Mouse (Mus musculus): ENCODE measurements at regions not wholly inside any gene's neighbourhood (a gene's known extent, or its start where the extent isn't known, plus 50 kb on each side); places are given as distances from the start of the nearest gene placed in this dataset.

- DNase-seq: no peak
Measured at GRCm38 (mm10) chr1:120761364-120761763, 159.1 kb downstream of the En1 start.

GRCm38 (mm10) chr1:120762498-120762897, 160.3 kb downstream of the En1 start:
- no peak for DNase-seq

- DNase-seq: no peak
Measured at GRCm38 (mm10) chr1:120762921-120763595, 160.8 kb downstream of the En1 start.

- DNase-seq: no peak
Measured at GRCm38 (mm10) chr1:120767054-120767453, 164.8 kb downstream of the En1 start.

- DNase-seq: no peak
Measured at GRCm38 (mm10) chr1:120771269-120771668, 169.1 kb downstream of the En1 start.

GRCm38 (mm10) chr1:120776906-120777305, 174.7 kb downstream of the En1 start:
- DNase-seq: no peak

DNA sequence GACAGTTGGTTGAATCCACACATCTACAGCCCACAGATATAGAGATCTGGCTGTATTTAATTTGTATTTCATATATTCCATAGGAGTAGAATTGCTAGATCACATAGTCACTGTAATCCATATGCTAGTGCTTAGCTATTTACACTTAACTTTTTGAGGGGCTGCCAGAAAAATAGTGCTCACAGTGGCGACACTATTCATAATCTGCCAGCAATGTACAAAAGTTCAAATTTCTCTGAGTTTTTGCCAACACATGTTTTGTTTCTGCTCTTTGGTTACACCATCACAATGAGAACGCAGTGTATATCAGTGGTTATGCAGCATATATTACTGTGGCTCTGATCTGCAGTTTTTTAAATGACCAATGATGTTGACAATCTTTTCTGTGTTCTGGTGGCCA, 175.2 kb downstream of the En1 start:
- DNase-seq: no peak

- DNase-seq: peak; percentile 21 to 28
Measured at GRCm38 (mm10) chr1:120795245-120795644, 193.0 kb downstream of the En1 start.

- DNase-seq: no peak
Measured at GRCm38 (mm10) chr1:120801248-120801979, 199.2 kb downstream of the En1 start.

DNA sequence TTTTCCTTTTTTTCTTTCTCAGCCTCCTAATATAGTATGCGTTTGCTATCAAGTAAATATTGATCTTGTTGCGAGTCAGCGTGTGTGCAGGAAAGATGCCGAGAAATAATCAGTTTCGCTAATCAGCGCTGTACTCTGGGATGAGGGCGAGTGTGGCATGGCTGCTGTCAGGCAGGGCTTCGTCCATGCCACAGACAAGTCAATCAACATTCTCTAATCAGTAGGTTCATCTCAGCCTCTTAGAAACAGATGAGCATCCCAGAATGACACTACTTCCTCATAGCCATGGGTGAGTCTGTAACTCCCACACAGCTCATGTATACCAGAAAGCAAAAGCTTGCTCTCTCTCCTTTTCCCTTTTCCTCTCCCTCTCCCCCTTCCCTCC, 199.8 kb downstream of the En1 start:
- DNase-seq: no peak

DNA sequence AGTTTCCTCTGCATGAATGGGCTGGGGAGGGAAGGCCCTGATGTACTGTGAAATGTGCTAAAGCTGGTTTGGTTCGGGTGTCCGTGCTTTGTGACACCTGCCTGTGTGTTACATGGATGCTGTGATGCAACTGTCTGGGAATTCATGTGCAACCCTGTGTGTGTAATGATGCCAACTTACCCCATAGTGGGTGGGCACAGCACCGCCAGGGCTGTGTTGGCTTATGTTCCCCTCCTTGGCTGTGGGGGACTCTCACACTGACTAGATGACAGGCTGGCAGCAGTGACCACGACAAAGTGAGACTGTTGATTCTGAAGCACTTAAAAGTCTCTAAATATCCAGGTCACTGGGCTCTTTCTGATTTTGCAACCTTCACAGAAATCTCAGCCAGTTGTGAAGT, 212.2 kb downstream of the En1 start:
- no peak for DNase-seq

GRCm38 (mm10) chr1:120816237-120816820, 214.1 kb downstream of the En1 start:
- no peak for DNase-seq

- DNase-seq: no peak
Measured at GRCm38 (mm10) chr1:120817563-120817962, 215.3 kb downstream of the En1 start.

GRCm38 (mm10) chr1:120831975-120832374, 229.8 kb downstream of the En1 start:
- no peak for DNase-seq

DNA sequence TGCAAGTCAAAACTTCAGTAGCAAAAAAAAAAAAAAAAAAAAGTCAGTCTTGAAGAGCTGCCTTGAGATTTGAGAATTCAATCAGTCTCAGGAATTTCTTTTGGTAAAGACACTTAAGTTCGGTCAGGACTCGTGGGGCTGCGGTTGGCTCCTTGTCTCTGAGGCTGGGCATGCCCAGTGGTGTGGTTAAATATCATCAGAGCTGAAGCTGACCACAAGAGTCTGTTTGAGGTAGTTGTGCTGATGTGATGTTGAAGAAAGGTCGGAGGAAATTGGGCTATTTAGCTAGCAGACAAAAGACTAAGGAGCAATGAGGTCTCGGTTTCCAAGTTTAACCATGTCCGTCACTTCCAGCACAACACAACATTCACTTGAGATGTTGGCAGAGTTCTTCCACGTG, 240.4 kb downstream of the En1 start:
- no peak for DNase-seq

DNA sequence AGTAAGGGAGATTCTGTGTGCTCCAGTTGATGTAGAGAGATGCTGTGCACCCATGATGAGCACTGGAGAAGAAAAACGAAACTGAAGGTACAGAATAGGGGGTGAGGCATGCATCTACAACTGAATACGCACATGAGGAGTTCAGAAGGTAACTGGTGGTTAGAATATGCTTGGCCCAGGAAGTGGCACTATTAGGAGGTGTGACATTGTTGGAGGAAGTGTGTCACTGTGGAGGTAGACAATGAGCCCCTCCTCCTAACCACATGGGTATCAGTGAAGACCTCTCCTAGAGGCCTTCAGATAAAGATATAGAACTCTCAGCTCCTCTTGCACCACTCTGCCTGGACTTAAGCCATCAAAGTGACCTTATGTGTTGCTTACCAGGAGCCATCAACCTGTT, 243.9 kb downstream of the En1 start:
- no peak for DNase-seq

DNA sequence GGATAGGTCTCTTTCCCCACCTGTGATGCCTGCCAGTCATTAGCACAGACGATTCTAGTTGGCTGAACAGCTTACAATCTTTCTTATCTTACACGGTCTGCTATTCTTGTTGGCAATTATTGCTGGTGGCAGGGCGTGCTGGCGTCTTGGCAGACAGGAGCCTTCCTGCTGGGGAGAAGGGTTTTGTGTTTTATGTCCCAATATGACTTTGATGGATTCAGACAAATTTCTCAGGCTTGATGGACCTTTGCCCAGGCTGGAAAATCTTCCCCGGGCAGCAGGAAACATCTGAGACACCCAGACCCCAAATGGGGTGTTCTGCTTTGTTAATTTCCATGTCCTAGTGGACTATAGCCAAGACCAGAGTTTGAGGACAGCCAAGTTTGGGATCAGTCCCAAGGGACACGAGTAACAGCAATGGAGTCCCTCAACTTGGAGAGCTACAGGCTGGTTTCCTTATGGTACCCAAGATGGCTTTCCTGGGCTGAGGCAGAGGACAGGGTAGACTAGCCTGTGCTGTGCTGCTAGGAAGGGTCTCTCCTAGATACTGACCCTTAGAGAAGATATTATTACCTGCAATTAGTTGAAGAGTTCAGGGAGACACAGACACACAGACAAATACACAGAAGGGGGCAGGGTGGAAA, 249.8 kb downstream of the En1 start:
- DNase-seq: peak in 1 of 2 experiments; percentile 39

GRCm38 (mm10) chr1:120857566-120857965, 255.3 kb downstream of the En1 start:
- DNase-seq: no peak

- no peak for DNase-seq
Measured at GRCm38 (mm10) chr1:120859546-120859945, 257.3 kb downstream of the En1 start.

DNA sequence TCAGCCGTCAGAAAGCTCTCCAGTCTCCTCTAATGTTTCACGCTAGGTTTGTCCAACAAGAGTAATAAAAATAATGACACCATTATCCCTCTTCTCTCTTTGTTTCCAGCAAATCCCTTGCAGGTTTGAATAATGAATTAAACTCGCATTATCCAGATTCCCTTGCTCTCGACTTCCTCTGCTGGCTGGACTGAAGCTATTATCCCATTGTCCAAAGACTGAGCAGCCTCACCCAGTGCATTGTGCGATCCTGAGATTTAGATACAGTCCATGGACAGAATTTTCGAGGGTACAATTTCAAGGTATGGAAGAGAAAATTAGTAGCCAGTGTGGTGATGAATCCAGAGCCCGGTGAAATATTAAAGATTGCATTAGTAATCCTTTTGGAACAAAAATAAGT, 270.3 kb downstream of the En1 start:
- DNase-seq: no peak

- DNase-seq: no peak
Measured at GRCm38 (mm10) chr1:120882959-120883549, 280.8 kb downstream of the En1 start.

DNA sequence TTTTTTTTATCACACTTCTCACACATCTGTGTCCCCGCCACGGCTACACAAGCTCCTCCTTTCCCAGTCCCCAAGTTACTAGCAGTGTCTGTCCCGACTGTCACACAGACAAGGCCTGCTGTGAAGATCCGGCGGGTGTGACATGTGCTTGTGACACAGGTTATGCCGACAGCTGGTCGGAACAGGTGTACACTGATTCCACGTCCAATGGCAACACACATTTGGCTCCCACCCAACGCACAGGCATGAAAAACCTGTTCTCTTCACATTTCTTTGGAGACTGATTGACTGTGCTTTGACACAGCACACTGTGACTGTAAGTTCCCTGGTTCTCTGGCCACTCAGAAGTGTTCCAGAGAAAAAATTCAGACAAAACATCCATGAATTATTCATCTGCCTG, 281.4 kb downstream of the En1 start:
- DNase-seq: no peak

DNA sequence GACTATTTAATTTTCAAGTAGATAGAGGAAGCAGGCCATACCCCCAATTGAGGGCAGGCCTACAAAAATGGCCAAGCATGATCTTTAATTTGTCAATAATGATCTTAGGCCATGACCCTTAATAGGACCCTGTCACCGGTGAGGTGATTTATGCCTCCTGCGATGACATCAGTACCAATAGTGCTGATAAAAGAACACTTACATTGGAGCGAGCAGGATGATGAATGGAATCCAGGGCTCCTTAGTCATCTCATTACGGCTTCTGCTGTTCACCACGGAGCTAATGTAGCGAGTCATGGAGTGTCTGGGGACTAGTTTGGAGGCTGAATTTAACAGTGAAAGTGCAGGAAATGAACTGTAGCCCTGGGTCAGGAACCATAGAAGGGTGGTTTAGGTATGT, 308.6 kb downstream of the En1 start:
- DNase-seq: no peak
